Mouse (Mus musculus): ENCODE data around the gene Sp6.

DNA sequence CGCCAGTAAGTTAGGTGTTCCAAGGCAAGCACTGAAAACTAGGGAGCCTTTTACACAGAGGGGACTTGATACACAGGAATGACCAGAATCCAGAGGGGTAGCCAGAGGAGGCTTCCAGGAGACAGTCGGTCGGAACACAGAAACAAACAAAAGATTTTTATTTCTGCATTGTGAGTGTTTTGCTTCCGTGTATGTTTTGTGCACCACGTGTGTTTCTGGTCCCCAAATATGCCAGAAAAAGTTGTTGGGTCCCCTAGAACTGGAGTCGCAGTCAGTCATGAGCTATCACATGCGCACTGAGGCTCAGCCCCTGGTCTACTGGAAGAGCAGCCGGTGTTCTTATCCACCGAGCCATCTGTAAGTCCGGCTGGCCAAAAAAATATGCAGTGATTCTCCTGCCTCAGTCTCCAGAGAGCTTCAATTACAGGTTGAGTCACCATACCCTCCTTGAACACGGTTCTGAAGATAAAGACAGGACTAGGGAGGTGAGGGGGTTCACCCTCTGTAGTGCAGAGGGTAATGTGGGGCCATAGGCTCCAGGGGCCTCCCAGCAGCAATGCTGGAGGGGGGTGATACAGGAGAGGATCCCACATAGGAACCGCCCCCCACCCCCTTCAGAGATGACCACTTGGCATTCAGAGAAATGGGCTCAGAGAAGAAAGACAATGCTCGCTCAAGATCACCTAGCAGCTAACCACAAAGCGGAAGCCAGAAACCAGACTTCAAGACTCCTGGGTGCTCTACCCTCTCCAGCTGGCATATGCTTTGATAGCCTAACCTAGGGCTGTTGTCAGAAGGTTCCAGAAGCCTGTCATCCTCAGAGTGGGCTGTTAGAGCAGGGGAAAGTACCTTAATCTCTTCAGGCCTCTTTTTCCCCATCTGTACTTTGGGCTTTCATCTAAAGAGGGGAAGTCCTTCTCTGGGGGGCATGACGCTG is 17.1 kb upstream of the Sp6 start:
- no peak for TF ChIP-seq POLR2A (IDR thresholded peaks at IDR 0.05; ENCODE audit: low read depth, low read length)
- TF ChIP-seq CTCF (conservative IDR thresholded peaks at IDR 0.05; ENCODE audit: insufficient read depth, insufficient read length, low read depth, low read length) = no peak

Data from kidney, adult 2 months (tissue).